Mouse (Mus musculus) gastrocnemius, postnatal 4 days (tissue): ENCODE measurements at regions not wholly inside any gene's neighbourhood (a gene's known extent, or its start where the extent isn't known, plus 50 kb on each side); places are given as distances from the start of the nearest gene placed in this dataset.

Source experiments
- DNase-seq, 2 experiments: peaks; one replicate each; pipeline ENCODE4 v3.0.0; 2021 to 2022; ENCODE audit warnings: low spot score in 2 of 2, mixed read lengths in 2 of 2

DNA sequence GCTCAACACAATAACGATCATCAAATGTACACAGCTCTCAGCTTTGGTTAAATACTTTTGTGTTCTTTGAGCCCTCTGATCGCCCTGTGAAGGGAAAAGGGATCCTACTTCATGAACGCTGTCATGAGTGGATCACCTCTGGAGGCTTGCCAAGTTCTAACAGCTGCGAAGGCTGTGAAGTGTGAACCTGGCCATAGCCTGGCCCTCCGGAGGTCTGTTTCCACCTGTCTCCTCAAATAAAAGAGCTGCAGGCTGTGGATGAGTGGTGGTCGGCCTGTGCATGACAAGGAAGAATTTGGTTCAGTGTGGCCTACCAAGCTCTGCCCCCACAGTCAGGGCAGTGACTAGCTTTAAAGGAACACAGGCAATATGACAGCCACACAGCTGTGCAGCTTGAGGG, 122.0 kb downstream of the Gm12728 start:
- DNase-seq, result no peak

GRCm38 (mm10) chr4:105912296-105912695, 122.6 kb downstream of the Gm12728 start:
- peak in 1 of 2 experiments; percentile 46 for DNase-seq

DNA sequence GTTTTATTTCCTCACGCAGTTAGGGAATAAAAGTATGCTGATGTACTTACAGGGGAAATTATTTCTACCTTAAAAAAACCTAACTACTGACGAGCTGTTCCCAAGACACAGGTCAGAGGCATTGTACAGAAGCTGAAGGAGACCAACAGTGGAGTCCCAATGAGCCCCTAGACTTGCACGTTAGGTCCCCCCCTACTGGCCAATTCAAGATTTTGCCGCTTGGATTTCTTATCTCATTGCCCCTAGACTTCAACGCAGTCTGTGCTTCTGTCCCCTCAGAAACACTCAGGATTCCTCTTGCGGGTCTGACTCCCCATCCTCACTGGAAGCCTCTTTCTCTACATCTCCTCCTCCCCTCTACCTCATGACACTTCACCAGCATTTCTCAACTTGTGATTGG, 125.3 kb downstream of the Gm12728 start:
- peak in 1 of 2 experiments; percentile 26 for DNase-seq

- no peak for DNase-seq
These were observed 126.6 kb downstream of the Gm12728 start for GRCm38 (mm10) chr4:105916229-105916628.

DNA sequence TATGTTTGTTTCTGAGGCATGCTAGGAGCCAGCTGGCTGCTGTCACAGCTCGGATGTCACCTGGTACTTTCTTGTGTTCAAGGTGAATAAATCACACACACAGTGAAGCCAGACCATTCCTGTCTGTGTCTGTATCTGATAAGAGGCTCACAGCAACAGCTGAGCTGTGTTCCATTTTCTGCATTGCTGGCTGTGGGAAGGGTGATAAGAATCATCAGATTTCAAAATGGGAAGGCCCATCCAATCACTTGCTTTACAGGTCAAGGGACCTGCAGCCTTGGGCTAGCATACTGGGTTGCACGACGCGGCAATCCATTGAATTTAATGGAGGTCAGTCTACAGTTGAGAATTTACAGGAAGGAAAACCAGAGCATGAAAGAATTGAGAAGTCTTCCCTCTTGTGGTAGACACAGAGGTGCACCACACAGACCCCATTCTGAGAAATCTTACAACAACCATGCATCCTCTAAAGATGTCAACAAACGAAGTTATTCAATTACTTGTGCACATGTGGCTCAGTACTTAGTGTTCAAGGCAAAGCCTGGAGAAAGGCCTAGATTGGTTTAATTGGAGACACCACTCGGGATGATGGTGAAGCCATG, 135.2 kb downstream of the Gm12728 start:
- DNase-seq, result no peak

GRCm38 (mm10) chr4:105925506-105925905, 135.8 kb downstream of the Gm12728 start:
- no peak for DNase-seq

GRCm38 (mm10) chr4:105929658-105930057, 140.0 kb downstream of the Gm12728 start:
- no peak for DNase-seq

- DNase-seq, result no peak
These were observed 145.3 kb downstream of the Gm12728 start for GRCm38 (mm10) chr4:105934971-105935370.

- no peak for DNase-seq
These were observed 147.3 kb downstream of the Gm12728 start for GRCm38 (mm10) chr4:105936755-105937514.

DNA sequence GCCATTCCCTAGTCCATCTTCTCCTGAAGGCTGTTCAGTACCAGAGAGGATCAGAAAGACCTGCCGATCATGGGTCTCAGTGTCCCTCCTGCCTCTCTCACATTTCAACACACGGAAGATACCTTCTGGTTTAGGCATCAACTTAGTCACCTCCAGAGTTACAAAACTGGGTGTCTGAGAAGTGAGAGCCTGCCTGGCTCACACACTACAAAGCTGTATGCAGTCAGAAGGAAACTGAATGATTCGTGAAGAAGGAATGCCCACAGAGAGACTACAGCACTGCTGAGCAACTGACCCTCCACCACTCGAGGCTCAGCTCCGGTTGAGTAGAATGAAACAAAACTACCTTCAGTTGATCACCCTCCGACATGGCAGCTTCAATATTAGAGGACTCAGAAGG, 147.9 kb downstream of the Gm12728 start:
- no peak for DNase-seq

DNA sequence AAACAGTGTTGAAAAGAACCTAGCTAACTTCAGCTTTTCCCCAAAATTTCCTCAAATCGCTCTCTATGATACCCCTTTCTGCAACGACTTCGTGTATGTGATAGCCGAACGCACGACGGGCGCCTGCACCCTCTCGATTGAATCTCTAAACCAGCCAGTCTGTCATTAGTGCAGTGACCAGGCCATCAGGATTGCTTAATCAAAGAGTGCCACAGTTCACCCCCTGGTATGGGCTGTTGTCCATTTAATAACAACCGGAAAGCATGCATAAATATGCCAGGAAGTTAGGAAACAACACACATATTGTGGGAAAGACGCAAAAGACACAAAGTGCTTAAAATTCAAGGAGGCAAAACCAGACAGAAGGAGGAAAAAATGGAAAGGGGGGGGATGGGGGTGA, 149.2 kb downstream of the Gm12728 start:
- no peak for DNase-seq

- no peak for DNase-seq
These were observed 150.0 kb downstream of the Gm12728 start for GRCm38 (mm10) chr4:105939636-105940199.

GRCm38 (mm10) chr4:105940891-105941290, 151.2 kb downstream of the Gm12728 start:
- DNase-seq, result no peak

DNA sequence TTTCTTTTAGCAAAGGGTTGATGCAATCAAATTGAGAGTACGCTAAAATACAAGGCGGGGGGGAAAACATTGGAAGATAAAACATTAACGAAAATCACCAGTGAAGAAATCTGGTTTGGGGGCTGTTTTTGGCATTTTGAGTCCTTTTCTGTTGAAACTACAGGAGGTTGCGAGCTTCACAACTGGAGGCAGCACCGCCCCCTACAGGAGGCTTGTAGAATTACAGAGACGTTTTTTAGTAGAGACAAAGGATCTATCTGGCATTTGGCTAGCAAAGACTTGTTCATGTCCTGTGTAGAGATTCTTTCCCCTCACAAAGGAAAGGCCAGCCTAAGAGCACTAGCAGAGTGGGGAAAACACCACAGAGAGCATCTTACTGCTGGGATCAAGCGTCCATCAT, 152.1 kb downstream of the Gm12728 start:
- DNase-seq, result peak; percentile 54 to 71

GRCm38 (mm10) chr4:105944962-105945361, 155.3 kb downstream of the Gm12728 start:
- DNase-seq, result no peak

GRCm38 (mm10) chr4:105945921-105946320, 156.3 kb downstream of the Gm12728 start:
- no peak for DNase-seq

DNA sequence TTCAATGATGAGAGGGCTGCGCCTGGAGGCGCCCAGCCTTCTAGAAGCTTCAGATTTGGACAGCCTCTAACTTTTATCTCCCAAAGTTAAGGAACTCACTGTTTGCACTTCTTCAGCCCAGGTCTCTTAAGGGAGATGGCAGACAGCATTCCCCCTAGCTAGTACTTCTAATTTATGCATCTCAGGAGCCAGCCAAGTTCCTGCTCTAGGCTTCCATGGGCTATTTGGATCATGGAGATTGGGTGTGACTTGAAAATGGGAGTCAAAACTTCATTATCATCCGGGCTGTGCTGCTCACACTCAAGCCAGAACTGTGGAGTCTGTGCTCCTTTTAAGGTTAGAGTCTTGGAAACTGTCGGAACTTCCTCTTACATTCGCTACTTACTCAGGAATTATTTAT, 158.7 kb downstream of the Gm12728 start:
- no peak for DNase-seq

DNA sequence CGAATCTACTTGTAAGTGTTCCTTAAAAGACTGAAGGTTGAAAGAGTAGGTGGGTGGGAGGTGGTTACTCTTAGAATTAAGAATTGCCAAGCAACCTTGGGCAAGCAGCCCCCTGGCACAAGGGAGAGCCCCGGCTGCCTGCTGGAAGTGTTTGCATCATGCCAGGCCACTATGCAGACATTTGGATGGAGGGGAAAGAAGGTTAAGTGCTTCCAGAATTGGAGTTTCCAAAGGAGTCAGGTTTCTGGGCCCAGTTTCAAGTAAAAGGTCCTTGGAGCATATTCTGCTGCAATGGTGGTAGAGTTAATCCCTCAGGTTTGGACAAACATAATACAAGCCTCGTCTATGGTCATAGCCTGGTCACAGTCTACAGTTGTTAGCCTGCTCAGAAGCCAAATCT, 162.7 kb downstream of the Gm12728 start:
- no peak for DNase-seq

GRCm38 (mm10) chr4:105956516-105956915, 166.8 kb downstream of the Gm12728 start:
- no peak for DNase-seq

DNA sequence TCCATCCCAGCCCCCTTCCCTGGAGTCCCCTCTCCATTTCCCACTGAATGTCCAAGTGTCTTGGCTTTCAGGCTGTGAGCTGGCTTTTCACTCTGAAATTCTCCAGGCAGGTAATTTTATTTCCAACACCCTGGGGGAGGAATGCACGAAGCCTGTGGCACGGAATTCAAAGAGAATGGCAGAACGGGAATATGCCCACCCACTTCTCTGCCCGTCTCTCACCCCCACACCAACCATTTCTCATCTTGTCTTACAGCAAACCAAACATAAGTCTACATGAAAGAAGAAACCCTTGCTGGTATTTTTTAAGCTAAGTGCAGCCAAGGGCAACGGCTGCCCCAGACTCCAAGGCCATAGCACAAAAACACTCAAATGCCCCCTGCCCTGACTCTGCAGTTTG, 168.7 kb downstream of the Gm12728 start:
- DNase-seq, result no peak

- DNase-seq, result no peak
These were observed 172.2 kb downstream of the Gm12728 start for GRCm38 (mm10) chr4:105961686-105962360.

- DNase-seq, result no peak
These were observed 172.9 kb downstream of the Gm12728 start for GRCm38 (mm10) chr4:105962542-105962941.
